Mouse (Mus musculus): ENCODE results near the gene Adamts3. TPM values are rescaled to one million over a fixed set of nuclear protein-coding genes. Genes with fewer than 3 reads are reported as not detected.

The Adamts3 gene
- polyA plus RNA-seq, 1 experiment from 2014 or later = 0.51 TPM

GRCm38 (mm10) chr5:89901026-89901425, 17.9 kb upstream of the Adamts3 start:
- Histone ChIP-seq H3K4me3 (ENCODE audit: low read depth, low read length) (no peak overlapping the region), H3K4me1 (ENCODE audit: insufficient read depth) (no peaks in the 10 kb centered on the region), H3K36me3 (replicated peaks; ENCODE audit: insufficient read depth, low read length) (no peaks in the 10 kb centered on the region), H3K9me3 (ENCODE audit: low read length) (no peaks in the 10 kb centered on the region), H3K4me2 (ENCODE audit: low read depth, low read length) (no peak overlapping the region), H3K9ac (replicated peaks) (no peak overlapping the region), H3K27me3 (ENCODE audit: insufficient read depth, low read length) (no peaks in the 10 kb centered on the region), H3K27ac (ENCODE audit: low read depth) (no peak overlapping the region)
- WGBS (ENCODE audit: insufficient replicate concordance) = 80% methylated on average over 5 of the region's 5 CpGs
- ATAC-seq (no peak), DNase-seq (no peak)
- no peak for TF ChIP-seq CTCF (IDR thresholded peaks at IDR 0.05; ENCODE audit: low read depth)
- TF ChIP-seq EP300 (IDR thresholded peaks at IDR 0.05; ENCODE audit: low read depth) = no peak

- no peak overlapping the region for H3K27ac ChIP-seq (ENCODE audit: low read depth)
- no peak for ATAC-seq
- no peak overlapping the region for H3K4me3 ChIP-seq (ENCODE audit: low read depth, low read length)
- H3K4me2 ChIP-seq (ENCODE audit: low read depth, low read length) = no peak overlapping the region
- H3K9me3 ChIP-seq (ENCODE audit: low read length) = no peaks in the 10 kb centered on the region
- no peak overlapping the region for H3K9ac ChIP-seq (replicated peaks)
- WGBS (ENCODE audit: insufficient replicate concordance) = 49% methylated on average over 9 of the region's 9 CpGs
- peak; percentile 32 for DNase-seq
- H3K27me3 ChIP-seq (ENCODE audit: insufficient read depth, low read length) = no peaks in the 10 kb centered on the region
- H3K36me3 ChIP-seq (replicated peaks; ENCODE audit: insufficient read depth, low read length) = no peaks in the 10 kb centered on the region
- no peaks in the 10 kb centered on the region for H3K4me1 ChIP-seq (ENCODE audit: insufficient read depth)
- no peak for TF ChIP-seq CTCF (IDR thresholded peaks at IDR 0.05; ENCODE audit: low read depth)
- TF ChIP-seq EP300 (IDR thresholded peaks at IDR 0.05; ENCODE audit: low read depth) = no peak
These were observed 14.4 kb upstream of the Adamts3 start for GRCm38 (mm10) chr5:89897495-89897894.

GRCm38 (mm10) chr5:89895520-89895919, 12.4 kb upstream of the Adamts3 start:
- no peaks in the 10 kb centered on the region for H3K36me3 ChIP-seq (replicated peaks; ENCODE audit: insufficient read depth, low read length)
- ATAC-seq = no peak

GRCm38 (mm10) chr5:89884991-89885390, 1.9 kb upstream of the Adamts3 start:
- 0 out of 2 replicates have a peak, but pooled peaks cover 4% of the 10 kb centered on the region for H3K27me3 ChIP-seq (ENCODE audit: insufficient read depth, low read length)
- no peak overlapping the region for H3K27ac ChIP-seq (ENCODE audit: low read depth)
- TF ChIP-seq EP300 (IDR thresholded peaks at IDR 0.05; ENCODE audit: low read depth) (no peak), CTCF (IDR thresholded peaks at IDR 0.05; ENCODE audit: low read depth) (no peak)
- no peak overlapping the region for H3K9ac ChIP-seq (replicated peaks)
- no peak for DNase-seq
- H3K36me3 ChIP-seq (replicated peaks; ENCODE audit: insufficient read depth, low read length) = no peaks in the 10 kb centered on the region
- no peaks in the 10 kb centered on the region for H3K9me3 ChIP-seq (ENCODE audit: low read length)
- H3K4me1 ChIP-seq (ENCODE audit: insufficient read depth) = peaks cover 6% of the 10 kb centered on the region
- H3K4me2 ChIP-seq (ENCODE audit: low read depth, low read length) = no peak overlapping the region
- no peak for ATAC-seq
- no peak overlapping the region for H3K4me3 ChIP-seq (ENCODE audit: low read depth, low read length)
- 50% methylated on average over 4 of the region's 4 CpGs for WGBS (ENCODE audit: insufficient replicate concordance)

More at GRCm38 (mm10) chr5:89895520-89895919, 12.4 kb upstream of the Adamts3 start:
- no peak for DNase-seq
- Histone ChIP-seq H3K9ac (replicated peaks) (no peak overlapping the region), H3K27ac (ENCODE audit: low read depth) (no peak overlapping the region), H3K4me2 (ENCODE audit: low read depth, low read length) (no peak overlapping the region), H3K4me3 (ENCODE audit: low read depth, low read length) (no peak overlapping the region), H3K27me3 (ENCODE audit: insufficient read depth, low read length) (no peaks in the 10 kb centered on the region), H3K4me1 (ENCODE audit: insufficient read depth) (no peaks in the 10 kb centered on the region), H3K9me3 (ENCODE audit: low read length) (no peaks in the 10 kb centered on the region)
- TF ChIP-seq EP300 (IDR thresholded peaks at IDR 0.05; ENCODE audit: low read depth) (no peak), CTCF (IDR thresholded peaks at IDR 0.05; ENCODE audit: low read depth) (no peak)
- WGBS (ENCODE audit: insufficient replicate concordance) = 64% methylated on average over 7 of the region's 7 CpGs

- no peaks in the 10 kb centered on the region for H3K36me3 ChIP-seq (replicated peaks; ENCODE audit: insufficient read depth, low read length)
- 4% methylated on average over 8 of the region's 8 CpGs for WGBS (ENCODE audit: insufficient replicate concordance)
- TF ChIP-seq CTCF (IDR thresholded peaks at IDR 0.05; ENCODE audit: low read depth) (no peak), EP300 (IDR thresholded peaks at IDR 0.05; ENCODE audit: low read depth) (peak; percentile 66)
- 0 out of 2 replicates have a peak, but pooled peaks cover 4% of the 10 kb centered on the region for H3K27me3 ChIP-seq (ENCODE audit: insufficient read depth, low read length)
- ATAC-seq (peak; percentile 29), DNase-seq (peak; percentile 16)
- H3K9me3 ChIP-seq (ENCODE audit: low read length) = no peaks in the 10 kb centered on the region
- peak overlapping the region; percentile 98 for H3K4me2 ChIP-seq (ENCODE audit: low read depth, low read length)
- no peak overlapping the region; the same call in 1 of the 2 replicates for H3K9ac ChIP-seq (replicated peaks)
- H3K27ac ChIP-seq (ENCODE audit: low read depth) = no peak overlapping the region
- H3K4me1 ChIP-seq (ENCODE audit: insufficient read depth) = peaks cover 6% of the 10 kb centered on the region
- peak overlapping the region; percentile 62; the same call in 1 of the 2 replicates for H3K4me3 ChIP-seq (ENCODE audit: low read depth, low read length)
These were observed 722 bp upstream of the Adamts3 start for GRCm38 (mm10) chr5:89883908-89884204.

GRCm38 (mm10) chr5:89882091-89882734, 921 bp downstream of the Adamts3 start:
- Histone ChIP-seq H3K4me1 (ENCODE audit: insufficient read depth) (peaks cover 6% of the 10 kb centered on the region), H3K36me3 (replicated peaks; ENCODE audit: insufficient read depth, low read length) (no peaks in the 10 kb centered on the region), H3K4me2 (ENCODE audit: low read depth, low read length) (peak overlapping the region; percentile 98), H3K9me3 (ENCODE audit: low read length) (no peaks in the 10 kb centered on the region), H3K4me3 (ENCODE audit: low read depth, low read length) (peak overlapping the region; percentile 62), H3K9ac (replicated peaks) (peak overlapping the region; percentile 69), H3K27me3 (ENCODE audit: insufficient read depth, low read length) (0 out of 2 replicates have a peak, but pooled peaks cover 4% of the 10 kb centered on the region), H3K27ac (ENCODE audit: low read depth) (no peak overlapping the region)
- DNase-seq = peak; percentile 57
- WGBS (ENCODE audit: insufficient replicate concordance) = under 1% methylated on average over 33 of the region's 35 CpGs
- peak; percentile 71 for ATAC-seq
- TF ChIP-seq EP300 (IDR thresholded peaks at IDR 0.05; ENCODE audit: low read depth) (no peak), CTCF (IDR thresholded peaks at IDR 0.05; ENCODE audit: low read depth) (no peak)
